Mouse (Mus musculus): ENCODE measurements around the gene Clstn1.
A peak's percentile ranks its signal among the peaks of the same experiment; 100 is the strongest.

The Clstn1 gene

DNA sequence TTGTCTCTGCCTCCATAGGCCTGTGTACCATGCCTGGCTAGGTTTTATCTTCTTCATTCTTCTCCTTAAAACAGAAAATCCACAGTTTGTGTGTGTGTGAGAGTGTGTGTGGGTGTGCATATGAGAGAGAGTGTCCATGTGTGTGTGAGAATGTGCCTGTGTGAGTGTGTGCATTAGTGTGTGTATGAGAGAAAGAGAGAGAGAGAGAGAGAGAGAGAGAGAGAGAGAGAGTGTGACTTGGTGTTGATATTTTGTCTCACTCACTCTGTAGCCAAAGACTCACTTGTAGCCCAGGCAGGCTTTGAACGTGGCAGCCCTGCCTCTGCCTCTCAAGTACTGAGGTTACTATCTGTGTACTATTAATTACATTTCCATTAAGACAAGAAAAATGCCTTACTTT is 47.9 kb downstream of the Clstn1 start:
- DNase-seq (ENCODE audit: extremely low spot score), result no peak

DNA sequence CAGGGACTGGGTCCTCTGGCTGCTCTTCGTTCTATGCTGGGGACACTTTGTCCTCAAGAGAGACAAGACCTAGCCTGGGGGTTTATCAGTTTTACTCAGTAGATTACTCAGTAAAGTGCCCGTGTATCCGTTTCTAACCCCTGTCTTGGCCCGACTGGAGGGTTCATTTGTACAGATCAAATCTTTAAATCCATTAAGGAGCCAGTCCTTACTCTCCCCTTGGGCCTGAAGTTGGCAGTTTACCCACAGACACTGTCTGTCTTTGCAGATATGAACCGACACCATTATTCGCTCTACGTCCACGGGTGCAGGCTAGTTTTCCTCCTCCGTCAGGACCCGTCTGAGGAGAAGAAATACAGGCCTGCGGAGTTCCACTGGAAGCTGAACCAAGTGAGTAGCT is 48.7 kb downstream of the Clstn1 start:
- no peak for DNase-seq (ENCODE audit: extremely low spot score)

DNA sequence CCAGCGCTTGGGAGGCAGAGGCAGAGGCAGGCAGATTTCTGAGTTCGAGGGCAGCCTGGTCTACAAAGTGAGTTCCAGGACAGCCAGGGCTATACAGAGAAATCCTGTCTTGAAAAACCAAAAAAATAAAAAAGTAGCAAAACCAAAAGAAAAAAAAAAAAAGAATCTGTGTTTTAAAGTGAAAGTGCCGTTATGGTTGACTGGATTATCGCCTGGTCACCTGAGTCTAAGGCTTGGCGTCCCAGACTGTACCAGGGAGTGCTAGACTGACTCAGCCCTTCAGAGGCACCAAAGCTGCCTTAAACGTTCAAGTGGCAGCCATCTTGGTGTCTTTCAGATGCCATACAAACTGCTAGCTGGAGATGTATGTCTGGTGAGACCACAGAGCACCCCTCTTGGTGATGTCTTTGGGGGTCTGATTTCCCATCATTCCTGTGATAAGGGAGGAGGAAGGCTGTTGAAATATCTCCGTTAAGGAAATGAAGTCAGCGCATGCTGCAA is 49.7 kb downstream of the Clstn1 start:
- DNase-seq (ENCODE audit: extremely low spot score), result no peak

DNA sequence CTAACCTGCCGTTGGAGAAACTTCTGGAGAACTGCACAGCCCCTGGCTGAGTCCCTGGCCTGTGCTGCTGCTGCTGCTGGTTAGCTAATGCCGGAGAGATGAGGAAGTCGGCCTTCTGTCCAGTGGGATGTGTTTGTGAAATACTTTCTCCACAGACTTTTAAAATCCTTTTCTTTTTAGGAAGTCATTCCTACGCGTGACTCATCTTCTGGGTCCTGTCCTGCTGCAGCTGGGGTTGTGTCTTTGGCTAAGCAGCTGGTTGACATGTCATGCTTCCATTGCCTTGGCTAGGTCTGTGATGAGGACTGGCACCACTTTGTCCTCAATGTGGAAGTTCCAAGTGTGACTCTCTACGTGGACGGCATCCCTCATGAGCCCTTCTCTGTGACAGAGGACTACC is 51.7 kb downstream of the Clstn1 start:
- no peak for DNase-seq (ENCODE audit: extremely low spot score)

DNA sequence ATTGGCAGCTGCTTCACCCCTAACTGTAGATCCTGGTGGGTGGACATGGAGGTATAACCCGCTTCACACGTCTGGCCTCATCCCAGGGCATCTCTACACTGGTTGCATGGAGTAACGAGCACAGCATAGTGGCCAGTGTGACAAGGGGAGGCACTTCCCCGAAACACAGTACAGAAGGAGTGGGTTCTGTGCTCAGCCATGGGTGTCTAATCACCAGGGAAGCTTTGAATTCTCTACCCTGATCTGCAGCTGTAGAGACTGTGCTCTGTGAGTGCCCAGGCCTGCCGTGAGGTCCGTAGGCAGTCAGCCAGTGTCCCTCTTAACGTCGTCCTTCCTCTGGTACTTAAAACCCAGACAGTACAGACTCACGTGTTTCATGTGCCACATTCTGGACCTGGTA is 54.6 kb downstream of the Clstn1 start:
- DNase-seq (ENCODE audit: extremely low spot score), result no peak

DNA sequence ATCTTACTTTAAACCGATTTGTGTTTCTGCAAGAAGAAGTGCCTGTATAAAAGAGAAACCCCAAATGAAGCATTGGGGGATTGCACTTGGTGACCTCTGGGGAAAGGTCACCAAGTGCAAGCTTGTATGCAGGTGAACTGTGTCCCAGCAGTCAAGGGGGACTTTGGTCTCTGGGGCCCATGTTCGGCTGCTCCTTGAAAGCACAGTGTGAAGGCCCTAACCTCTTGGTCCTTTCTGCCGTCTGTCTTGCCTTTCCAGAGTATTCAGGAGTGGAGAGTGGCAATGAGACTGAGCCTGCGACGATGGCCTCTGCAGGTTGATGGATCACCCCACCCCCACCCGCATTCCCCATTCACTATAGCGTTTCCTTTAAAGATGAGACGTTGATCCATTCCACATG is 55.1 kb downstream of the Clstn1 start:
- DNase-seq (ENCODE audit: extremely low spot score), result no peak

DNA sequence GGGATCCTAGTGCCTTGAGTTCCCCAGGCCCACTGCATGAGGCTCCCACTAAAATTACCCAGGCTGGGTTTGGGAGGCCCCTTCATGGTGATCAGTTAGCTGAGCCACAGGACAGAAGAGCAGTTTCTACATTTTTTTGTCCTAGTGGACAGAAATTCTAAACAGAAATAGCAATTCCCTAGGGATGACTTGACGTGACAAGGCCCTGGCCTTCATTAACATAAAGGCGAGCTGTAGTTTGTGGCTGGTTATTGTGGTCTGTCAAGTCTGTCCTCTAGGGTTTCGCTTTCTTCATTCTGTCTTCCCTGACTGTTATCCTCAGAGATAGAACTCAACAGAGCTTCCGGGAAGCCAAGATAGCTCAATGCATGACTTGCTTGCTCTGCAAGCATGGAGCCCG is 55.7 kb downstream of the Clstn1 start:
- no peak for DNase-seq (ENCODE audit: extremely low spot score)

DNA sequence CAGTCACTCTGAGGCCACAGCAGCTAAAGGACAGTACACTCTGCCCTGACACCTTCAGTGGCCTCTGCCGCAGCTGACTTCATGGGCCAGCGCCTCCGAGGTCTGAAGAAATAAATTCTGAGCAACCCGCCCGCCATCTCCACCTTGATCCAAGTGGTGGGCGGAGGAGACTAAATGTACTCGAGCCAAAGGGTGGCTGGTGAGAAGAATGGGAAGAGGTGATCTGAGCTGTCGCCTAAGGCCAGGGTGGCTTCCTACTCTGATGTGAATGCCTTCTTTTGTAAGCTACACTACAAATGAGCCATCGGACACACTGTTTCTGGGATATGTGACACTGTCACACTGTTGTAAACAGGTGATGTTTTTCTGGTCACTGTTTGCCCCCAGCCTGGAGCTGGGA is 59.5 kb downstream of the Clstn1 start:
- DNase-seq (ENCODE audit: extremely low spot score), result no peak

DNA sequence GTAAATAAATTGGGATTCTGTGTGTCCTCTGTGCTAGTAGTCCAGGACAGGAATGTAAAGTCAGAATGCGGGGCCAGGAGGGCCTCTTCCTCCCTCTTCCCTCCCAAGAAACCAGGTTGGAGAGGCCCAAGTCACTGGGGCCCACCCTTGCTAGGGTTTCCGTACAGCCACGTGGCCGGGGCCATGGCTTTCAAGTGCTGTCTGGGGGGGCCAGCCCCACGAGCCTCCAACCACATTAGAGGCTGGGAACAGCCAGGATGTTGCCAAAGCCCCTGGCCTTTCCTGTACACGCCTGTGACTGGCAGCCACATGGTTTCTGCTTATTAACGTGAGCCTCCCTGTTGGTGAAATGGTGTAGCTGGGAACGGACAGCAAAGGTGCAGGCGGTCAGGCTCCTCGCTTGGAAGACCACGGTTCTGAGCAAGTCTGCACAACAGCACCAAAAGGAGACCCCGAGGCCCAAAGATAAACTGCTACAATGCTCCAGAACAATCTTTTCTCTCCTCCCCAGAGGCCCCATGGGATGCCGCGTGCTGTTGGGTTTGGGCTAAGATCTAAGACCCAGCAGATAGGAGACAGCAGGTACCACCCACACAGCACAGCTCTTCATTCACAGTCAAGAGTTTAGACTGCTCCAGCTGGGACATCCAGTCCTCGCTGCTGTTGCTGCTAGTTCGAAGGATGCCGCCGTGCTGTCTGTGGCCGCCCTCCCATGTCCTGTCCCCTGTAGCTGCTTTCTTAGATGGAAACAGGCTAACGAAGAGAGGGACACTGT is 62.0 kb downstream of the Clstn1 start:
- no peak for DNase-seq (ENCODE audit: extremely low spot score)

DNA sequence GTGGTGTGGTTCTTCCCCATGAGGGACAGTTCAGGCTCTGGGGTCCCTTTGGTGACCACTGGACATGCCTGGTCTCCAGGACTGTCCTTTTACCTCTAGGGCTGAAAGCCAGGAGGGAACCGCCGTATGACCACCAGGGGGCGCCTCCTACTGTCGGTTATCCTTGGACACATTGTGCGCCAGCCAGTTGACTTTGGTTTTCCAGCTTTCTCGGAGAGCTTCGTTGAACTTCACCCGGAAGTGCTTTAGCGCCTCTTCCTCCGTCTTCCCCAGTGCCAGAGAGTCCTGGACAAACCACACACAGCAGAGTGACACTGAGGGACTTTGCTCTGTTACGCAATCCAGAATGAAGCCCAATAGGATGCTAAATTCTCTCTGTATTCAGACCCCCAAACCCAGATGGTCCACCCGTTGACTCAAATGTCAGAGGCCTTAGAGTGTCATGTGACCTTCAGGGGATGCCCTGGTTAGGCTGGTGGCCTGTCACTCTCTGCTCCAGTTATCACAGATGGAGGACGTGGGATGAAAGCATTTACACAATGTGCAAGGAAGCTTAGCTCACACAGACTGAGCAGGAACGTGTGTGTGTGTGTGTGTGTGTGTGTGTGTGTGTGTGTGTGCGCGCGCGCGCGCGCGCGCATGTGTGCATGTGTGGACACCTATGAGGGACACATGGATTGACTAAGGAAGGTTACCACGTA is 64.4 kb downstream of the Clstn1 start:
- DNase-seq (ENCODE audit: extremely low spot score), result peak; percentile 69

DNA sequence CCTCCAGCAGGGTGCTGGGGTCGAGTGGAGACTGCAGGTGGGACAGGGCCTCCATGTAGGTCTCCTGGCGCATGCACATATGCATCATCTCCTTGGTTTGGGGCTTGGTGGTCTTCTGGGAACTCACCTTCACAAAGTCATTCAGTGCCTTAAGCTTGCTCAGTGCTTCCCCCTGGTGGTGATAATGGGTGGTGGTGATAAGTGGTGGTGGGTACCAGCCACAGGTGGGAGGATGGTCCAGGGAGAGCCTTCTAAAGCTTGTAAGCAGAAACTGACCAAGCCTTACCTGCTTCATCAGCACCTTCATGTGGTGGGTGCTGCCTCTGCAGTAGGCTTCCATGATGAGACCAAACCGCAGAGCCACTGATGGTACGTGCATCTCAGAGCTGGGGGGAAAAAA is 68.0 kb downstream of the Clstn1 start:
- DNase-seq (ENCODE audit: extremely low spot score), result no peak

DNA sequence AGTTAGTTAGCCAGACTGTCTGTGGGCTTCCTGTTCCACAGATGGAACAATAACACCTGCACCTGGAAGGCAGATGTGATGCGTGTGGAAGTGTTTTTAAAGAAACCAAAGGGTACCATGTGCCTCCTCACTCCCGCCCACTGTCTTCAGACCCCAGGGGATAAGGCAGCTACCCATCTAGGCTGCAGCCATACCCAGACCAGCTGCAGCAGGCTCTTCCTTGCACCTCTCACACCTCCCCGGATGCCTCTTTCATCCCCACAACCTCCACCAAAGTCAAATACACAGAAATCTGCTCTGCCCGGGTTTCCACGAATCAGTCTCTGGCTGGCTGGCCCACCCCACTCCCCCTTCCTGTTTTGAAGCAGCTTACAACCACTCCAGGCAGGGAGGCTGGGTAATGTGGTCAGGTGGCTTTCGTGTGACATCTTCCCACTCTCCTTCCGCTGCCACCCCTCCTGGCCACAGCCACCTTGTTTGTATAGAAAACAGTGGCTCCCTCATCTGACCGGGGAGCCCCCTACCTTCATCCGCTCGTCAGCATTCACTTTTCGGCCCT is 71.7 kb downstream of the Clstn1 start:
- no peak for DNase-seq (ENCODE audit: extremely low spot score)

DNA sequence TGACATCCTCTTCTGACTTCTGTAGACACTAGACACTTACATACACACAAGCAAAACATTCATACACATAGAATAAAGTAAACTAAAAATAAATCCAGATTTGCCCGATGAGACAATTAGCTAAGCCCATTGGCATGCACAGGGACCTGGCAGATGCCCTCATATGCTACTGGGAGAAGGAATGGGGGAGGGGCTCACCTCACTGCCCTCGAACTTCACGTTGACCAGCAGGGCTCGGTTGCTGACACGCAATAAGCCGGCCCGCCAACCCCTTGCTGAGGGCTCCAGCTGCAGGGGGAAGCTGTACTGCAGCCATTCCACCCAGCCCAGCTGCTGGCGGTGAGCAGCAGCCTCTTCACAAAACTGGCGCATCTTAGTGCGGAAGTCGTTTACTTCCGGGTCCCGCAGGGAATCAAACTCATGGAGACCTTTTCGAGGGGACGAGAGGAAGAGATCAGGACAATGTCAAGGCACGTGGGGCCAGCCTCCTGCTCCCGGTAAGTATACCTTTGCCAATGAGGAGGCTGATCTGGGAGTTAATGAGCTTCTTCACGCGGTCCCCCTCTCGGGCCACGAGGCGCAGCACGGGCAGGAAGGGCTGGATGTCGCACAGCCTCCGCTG is 73.3 kb downstream of the Clstn1 start:
- DNase-seq (ENCODE audit: extremely low spot score), result no peak

DNA sequence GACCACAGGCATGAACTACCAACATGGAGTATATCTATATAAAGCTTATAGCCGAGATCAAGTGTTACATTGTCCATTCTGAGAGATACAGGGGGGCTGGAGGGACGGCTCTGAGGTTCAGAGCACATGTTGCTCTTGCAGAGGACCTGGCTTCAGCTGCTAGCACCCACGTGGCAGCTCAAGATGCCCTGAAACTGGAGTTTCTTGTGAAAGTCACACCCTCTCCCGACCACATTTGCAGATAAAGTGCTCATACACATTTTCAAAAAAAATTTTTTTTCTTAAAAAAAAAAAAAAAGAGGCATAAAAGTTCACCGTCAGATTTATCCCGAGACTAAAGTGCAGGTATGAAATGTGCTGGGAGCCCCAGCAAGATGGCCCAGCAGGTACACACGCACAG is 74.3 kb downstream of the Clstn1 start:
- no peak for DNase-seq (ENCODE audit: extremely low spot score)

DNA sequence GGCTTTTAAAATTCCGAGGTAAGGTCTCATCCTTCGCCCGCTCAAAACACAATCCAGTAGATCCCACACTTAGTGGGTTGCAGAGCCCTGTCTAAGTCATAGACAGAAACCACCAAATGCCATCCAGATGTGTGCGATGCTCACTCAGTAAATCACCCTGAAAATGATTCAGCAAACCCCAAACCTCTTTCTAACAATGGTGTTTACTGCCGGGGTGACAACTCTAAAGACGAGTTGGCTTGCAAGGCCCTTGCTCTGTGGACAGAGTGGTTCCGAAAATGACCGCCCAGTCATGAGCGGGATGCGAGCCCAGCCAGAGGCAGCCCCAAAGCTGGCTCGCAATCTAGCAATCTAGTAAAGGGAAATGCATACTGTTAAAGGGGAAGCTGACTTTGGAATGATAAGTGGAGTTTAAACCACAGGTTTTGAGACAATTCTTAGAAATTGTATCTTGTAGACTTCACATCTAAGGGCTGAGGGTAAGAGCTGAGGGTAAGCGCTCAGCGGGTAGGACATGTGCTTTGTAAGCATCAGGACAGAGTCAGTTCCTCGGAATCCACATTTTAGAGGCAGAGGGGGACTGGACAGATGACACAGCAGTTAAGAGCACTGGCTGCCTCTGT is 75.8 kb downstream of the Clstn1 start:
- no peak for DNase-seq (ENCODE audit: extremely low spot score)

DNA sequence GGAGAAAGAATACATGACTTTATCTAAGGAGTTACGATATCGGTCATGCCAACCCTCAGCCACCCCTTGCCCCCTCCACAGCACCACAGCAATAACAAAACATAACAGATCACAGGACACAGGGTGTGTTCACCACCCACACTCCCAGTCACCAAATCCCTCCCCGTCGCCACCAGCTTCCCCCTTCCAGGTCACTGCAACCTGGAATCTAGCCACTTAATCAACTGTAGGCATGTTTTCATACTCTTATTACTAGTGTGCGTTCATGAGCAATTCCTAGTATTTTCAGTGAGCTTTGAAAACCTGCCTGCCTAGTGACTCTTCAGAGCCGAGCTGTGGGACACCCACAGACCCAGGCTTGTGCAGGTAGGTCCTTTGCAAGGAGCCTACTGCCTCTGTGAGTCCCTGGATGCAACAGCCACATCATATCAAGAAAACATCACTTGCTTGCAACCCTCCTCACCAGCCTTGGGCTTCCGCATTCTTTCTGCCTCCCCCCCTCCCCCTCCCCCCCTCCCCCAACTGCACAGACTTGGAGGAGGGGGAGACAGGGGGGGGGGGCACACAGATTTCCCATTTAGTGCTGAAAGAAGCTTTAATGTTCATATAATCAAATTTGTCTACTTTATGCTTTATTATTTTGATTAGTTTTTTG is 77.7 kb downstream of the Clstn1 start:
- no peak for DNase-seq (ENCODE audit: extremely low spot score)

DNA sequence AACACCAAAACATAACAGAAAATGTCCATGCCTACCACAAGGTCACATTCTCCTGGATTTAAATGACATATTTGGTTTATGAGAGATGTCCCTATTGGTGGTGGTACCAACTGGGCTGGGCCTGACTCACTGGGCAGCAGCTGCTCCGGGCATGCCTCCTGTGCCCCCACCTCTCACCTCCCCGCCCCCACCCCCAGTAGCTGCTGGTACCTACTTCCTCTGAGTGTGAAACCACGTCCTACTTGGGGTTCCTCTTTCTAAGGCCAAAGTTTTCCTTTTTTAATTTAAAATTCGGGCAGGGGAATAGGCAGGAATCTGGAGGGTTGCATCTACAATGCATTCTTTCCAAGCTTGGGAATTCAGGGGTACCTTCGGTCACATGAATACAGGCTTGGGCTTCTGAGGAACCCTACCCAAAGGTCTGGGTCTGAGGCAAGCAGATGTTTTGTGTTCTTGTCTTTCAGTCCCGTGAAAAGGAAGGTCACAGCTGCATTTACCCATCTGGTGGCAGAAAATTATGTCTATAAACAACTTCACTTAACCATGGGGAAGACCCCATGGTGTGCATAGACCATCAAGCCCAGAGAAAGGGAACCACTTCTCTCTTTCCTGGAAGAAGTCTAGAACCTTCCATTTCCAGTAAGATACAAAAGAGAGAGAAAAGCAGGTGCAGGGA is 78.9 kb downstream of the Clstn1 start:
- no peak for DNase-seq (ENCODE audit: extremely low spot score)

DNA sequence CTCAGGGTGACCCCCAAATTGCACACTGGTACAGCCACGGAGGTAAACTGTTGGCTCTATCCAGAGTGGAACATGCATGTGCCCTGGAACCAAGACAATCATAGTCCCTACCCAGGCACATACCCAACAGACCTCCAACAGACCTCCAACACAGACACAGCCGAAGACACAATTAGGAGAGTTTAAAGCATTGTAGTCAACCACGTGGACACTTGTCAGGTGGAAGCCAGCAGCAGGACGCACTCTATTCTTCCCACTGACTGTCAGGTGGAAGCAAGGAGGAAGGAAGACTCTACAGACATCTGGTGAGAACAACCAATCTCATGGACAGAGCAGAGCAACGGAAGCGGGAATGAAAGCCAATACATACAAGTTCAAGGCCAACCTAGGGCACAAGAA is 79.4 kb downstream of the Clstn1 start:
- no peak for DNase-seq (ENCODE audit: extremely low spot score)

DNA sequence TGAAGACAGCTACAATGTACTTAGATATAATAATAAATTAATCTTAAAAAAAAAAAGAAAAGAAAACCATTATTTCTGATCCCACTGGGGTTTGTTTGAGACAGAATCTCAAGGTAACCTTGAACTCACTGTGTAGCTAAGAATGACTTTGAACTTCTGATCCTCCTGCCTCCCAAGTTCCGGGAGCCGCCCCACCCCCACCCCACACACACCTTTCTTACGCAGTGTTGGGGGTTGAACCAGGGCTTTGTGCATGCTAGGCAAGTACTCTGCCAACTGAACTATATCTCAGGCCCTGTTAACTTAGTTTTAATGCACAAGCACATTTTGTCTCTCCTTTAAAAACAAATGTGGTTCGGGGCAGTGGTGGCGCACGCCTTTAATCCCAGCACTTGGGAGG is 84.9 kb downstream of the Clstn1 start:
- no peak for DNase-seq (ENCODE audit: extremely low spot score)

DNA sequence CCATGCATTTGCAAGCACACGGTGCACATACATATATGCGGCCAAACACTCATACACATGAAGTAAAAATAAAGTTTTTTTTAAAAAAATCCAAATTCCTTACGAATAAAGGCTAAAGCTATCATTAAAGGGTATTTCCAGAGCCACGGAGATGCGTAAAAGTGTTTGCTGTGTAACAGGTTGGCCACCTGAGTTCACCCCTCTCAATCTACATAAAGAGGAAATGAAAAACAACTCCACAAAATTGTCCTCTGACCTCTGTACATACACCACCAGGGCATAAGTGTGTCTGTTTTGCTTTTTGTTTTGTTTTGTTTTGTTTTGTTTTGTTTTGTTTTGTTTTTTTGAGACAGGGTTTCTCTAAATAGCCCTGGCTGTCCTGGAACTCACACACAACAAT is 86.5 kb downstream of the Clstn1 start:
- no peak for DNase-seq (ENCODE audit: extremely low spot score)

DNA sequence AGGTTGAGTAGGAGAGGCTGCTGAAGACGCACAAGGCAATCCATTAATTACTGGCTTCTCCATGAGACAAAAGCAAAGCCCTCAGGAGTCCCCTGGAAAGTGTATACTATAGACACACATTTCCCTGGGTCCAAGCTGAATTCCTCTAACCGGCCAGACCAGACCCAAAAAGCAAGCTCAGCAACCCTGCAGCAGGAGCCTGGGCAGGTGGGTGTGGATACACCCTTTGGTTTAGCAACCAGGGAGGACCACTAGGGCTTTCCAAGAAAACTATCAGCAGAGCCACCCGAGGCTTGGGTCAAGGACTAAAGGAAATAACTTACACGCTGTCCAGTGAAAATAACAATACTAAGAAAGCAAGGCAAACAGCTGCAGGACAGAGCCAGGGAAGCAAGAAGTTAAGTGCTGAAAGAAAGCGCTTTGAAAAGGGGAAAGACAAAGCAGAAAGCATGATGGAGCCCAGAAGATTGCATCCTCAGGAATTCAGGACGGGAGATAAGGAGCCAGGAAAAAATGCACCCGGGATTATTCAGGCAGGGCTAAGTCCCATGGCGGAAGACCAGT is 88.6 kb downstream of the Clstn1 start:
- peak; percentile 20 for DNase-seq (ENCODE audit: extremely low spot score)
